Mouse (Mus musculus) midbrain, embryonic 15.5 days (tissue): ENCODE data around the gene Idua. TPM values are rescaled to one million over a fixed set of nuclear protein-coding genes. Genes with fewer than 3 reads are reported as not detected.
"Not testable (repeated sequence)": the region's sequence is repeated elsewhere in the genome, so short reads cannot be mapped to it uniquely, and the experiment has no call there.

ENCODE experiments used
- ATAC-seq: fragments of 200-750 bp; cut with Nextera tagmentation; replicated peaks from 2 replicates; pipeline ENCODE4 v1.8.0; 2017; ENCODE audit warnings: moderate TSS enrichment
- H3K27ac ChIP-seq: fragments of 300-500 bp; sonication (generic); 2 replicates; pipeline ENCODE4 v1.5.1; 2015; ENCODE audit warnings: mild to moderate bottlenecking, inconsistent platforms
- H3K27me3 ChIP-seq: fragments of 300-500 bp; sonication (generic); replicated peaks from 2 replicates; pipeline ENCODE4 v1.6.1; 2015; ENCODE audit warnings: inconsistent platforms
- H3K36me3 ChIP-seq: fragments of 300-500 bp; sonication (generic); replicated peaks from 2 replicates; pipeline ENCODE4 v1.6.1; 2015; ENCODE audit warnings: inconsistent platforms
- H3K4me1 ChIP-seq: fragments of 300-500 bp; sonication (generic); 2 replicates; pipeline ENCODE4 v1.6.1; 2015; ENCODE audit warnings: inconsistent platforms
- H3K4me2 ChIP-seq: fragments of 300-500 bp; sonication (generic); 2 replicates; pipeline ENCODE4 v1.6.1; 2015; ENCODE audit warnings: inconsistent platforms, mild to moderate bottlenecking, moderate library complexity
- H3K4me3 ChIP-seq: fragments of 300-500 bp; sonication (generic); 2 replicates; pipeline ENCODE4 v1.5.1; 2015; ENCODE audit warnings: mild to moderate bottlenecking, inconsistent platforms
- H3K9ac ChIP-seq: fragments of 300-500 bp; sonication (generic); 2 replicates; pipeline ENCODE4 v1.6.1; 2015; ENCODE audit warnings: mild to moderate bottlenecking, inconsistent platforms
- H3K9me3 ChIP-seq: fragments of 300-500 bp; sonication (generic); 2 replicates; pipeline ENCODE4 v1.6.1; 2016; ENCODE audit warnings: inconsistent platforms
- WGBS: fragments of 180-500 bp; shearing (Covaris S2); methylation state at CpG from one replicate; pipeline ENCODE4 v1.1.7; 2015; ENCODE audit warnings: mixed read lengths; 5-methylcytosine and 5-hydroxymethylcytosine counted together
- polyA plus RNA-seq: library from polyadenylated mRNA; unstranded; fragments of >200 nt; fragmentation: Nextera tagmentation; extraction: Ambion mirVana; gene quantifications from 2 replicates; pipeline ENCODE4 v1.2.1, GENCODE M21; 2015

Gene Idua
- polyA plus RNA-seq: 12.1 and 15.9 TPM in 2 replicates

DNA sequence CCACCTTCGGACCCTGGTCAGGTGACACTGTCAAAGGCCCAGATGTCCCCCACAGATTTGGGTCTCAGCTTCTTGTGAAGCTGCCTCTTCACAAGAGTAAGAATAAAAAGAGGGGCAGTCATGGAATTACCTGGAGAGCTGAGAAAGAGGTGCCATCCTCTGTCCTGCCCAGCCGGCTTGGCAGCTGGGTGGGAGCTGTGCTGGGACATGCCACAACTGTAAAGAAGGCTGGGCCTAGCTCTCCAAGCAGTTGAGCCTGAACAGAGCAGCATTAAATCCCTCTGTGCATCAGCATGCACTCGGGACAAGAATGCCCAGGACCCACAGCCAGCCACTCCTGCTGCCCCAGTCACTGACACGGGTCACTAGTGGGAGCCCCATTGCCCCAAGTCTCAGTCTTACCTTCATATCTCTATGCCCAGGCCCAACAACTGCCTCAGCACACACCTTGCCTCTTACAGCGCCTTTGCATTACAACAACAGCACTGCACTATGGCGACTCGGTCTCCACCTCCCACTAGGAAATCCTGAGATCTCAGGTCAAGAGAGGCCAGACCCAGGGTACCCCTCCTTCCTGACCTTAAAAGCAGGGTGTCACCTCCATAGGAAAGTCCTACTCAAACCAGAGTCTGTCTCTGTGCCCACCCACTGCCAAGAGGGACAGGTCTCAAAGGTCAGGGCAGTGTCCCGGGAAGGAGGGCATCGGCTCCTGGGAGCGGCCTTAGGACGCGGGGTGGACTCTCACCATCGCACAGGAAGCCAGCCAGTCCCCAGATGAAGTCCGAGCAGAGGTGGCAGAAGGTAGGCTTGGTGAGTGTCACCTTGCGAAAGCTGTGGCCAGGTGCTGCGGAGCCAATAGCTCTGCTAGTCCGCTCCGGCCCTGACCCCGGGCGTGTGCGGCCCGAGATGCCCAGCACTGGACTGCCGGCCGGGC, at the start of gene Idua:
Gene Idua, plus strand, starts transcription at position 634 of the 934 bp plus-strand sequence.
- peak within 1 kb of the TSS; percentile 88 for H3K9ac ChIP-seq
- peak within 1 kb of the TSS; percentile 54 for H3K27ac ChIP-seq
- 9% methylated on average over 24 of the region's 24 CpGs for WGBS
- peak; percentile 57 for ATAC-seq
- H3K36me3 ChIP-seq: 0 out of 2 replicates have a peak, but pooled peaks cover 3% of the 10 kb centered on the region
- peaks cover 4% of the 10 kb centered on the region; the same call in 1 of the 2 replicates for H3K27me3 ChIP-seq
- H3K4me3 ChIP-seq: peak within 1 kb of the TSS; percentile 76
- H3K4me1 ChIP-seq: peaks cover 31% of the 10 kb centered on the region
- H3K4me2 ChIP-seq: peak within 1 kb of the TSS; percentile 81
- H3K9me3 ChIP-seq: no peaks in the 10 kb centered on the region

DNA sequence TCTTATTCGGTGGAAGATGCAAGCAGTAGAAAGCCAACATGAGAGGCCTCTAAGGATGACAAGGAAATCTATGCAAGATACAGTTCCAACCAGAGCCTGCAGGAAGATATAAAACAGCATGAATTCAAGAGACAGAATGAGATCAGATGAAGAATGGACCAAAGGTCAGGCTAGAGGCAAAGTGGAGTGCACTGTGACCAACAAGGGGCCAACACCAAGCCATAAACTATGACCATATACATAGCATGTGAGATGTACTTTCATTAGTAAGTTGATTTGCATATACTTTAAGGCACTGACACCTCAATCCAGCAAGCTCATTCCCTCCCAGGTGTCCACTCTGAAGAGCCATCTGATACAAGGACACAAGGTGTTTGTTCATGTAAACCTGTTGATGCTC, 49.7 kb upstream of the Idua start:
- WGBS: 97% methylated on average over 1 of the region's 1 CpGs
- H3K9me3 ChIP-seq: no peaks in the 10 kb centered on the region

DNA sequence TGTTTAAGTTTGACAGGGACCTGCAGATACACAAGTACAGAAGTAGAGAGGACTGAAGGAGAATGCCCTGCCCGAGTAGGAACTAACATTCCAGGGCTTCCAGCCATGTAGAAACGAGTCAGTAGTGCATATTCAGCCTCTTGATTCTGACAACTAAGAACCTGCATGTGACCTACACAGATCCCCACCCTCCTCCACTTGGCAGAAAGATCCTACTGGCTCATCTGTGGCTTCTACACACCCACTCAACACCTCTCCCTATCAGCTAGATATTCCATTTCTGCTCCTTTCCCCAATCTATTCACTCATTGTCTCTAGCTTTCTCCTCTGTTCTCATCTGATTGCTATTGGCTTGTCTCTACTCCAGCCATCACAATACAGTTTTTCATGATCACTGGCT, 38.3 kb upstream of the Idua start:
- no peaks in the 10 kb centered on the region; the same call in 1 of the 2 replicates for H3K4me1 ChIP-seq
- H3K27me3 ChIP-seq: no peaks in the 10 kb centered on the region
- no peak for ATAC-seq
- H3K9ac ChIP-seq: no peak overlapping the region
- no peak overlapping the region for H3K4me2 ChIP-seq
- WGBS: 92% methylated on average over 2 of the region's 2 CpGs
- peaks cover 40% of the 10 kb centered on the region for H3K36me3 ChIP-seq
- H3K4me3 ChIP-seq: no peak overlapping the region
- H3K27ac ChIP-seq: no peak overlapping the region
- H3K9me3 ChIP-seq: no peaks in the 10 kb centered on the region

More for the DNA sequence above, 49.7 kb upstream of the Idua start:
- Histone ChIP-seq H3K9ac (no peak overlapping the region), H3K4me3 (no peak overlapping the region), H3K4me2 (no peak overlapping the region), H3K4me1 (no peaks in the 10 kb centered on the region), H3K27ac (no peak overlapping the region), H3K27me3 (no peaks in the 10 kb centered on the region), H3K36me3 (peaks cover 72% of the 10 kb centered on the region)
- no peak for ATAC-seq

DNA sequence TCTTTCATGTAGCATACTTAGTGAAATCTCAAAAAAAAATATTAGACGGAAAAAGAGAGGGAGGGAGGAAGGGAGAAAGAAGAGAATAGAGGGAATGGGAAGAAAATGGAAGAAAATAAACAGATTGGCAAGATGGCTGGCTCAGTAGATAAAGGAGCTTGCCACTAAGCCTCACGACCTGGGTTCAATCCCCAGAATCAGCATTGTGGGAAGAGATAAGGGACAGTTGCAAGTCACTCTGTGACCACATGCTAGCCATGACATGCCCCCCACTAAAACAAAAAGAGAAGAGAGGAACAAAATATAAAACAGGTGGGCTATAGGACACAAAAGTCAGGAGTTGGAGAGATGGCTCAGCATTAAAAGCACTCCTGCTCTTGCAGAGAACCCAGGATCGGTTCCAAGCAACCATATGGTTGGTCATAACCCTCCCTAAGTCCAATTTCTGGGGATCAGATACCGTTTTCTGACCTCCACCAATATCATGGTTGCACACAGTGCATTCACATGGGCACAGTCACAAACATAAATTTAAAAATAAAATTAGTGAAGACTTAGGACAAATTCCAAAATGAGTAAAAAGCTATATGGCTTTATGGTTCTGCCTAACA, 34.0 kb upstream of the Idua start:
- WGBS: 83% methylated on average over 4 of the region's 4 CpGs
- Histone ChIP-seq H3K9ac (no peak overlapping the region), H3K9me3 (no peaks in the 10 kb centered on the region), H3K36me3 (peaks cover 30% of the 10 kb centered on the region), H3K4me3 (no peak overlapping the region), H3K4me1 (peaks cover 27% of the 10 kb centered on the region), H3K27ac (no peak overlapping the region), H3K4me2 (no peak overlapping the region), H3K27me3 (no peaks in the 10 kb centered on the region)
- ATAC-seq: no peak

DNA sequence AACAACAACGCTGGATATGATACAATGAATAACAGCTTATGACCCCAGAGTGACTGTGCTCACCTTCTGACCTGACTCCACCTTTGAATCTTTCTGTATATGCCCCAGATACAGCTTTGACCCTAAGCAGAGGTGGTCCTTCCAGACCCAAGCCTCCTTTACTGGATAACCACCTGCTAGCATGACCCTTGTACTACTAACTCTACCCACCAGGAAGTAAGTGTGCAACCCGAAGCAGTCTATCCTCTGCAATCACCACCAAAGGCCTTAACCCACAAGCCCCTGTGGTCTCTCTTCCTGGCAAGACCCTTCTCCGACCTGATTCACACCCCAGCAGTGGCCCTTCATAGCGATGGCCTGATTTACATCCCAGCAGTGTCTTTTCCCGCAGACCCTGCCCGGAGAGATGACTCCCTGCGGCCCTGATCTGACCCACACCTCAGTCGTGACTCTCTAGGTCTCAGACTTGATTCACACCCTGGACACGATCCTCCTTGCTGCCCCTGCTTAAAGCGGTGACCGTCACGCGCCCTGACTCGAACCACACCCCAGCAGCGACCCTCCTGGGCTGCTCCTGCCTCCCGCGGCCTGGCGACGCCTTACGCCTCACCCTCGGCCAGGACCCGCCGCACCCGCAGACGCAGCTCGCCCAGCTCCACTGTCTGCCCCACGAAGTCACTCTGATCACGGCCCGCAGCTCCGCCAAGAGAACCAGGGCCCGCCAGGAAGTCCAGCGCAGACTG, 31.1 kb upstream of the Idua start:
- Histone ChIP-seq H3K27ac (peak overlapping the region; percentile 91), H3K9me3 (no peaks in the 10 kb centered on the region), H3K36me3 (peaks cover 5% of the 10 kb centered on the region; the same call in 1 of the 2 replicates), H3K9ac (peak overlapping the region; percentile 98), H3K4me3 (peak overlapping the region; percentile 96), H3K4me1 (peaks cover 27% of the 10 kb centered on the region), H3K4me2 (peak overlapping the region; percentile 85), H3K27me3 (no peaks in the 10 kb centered on the region)
- peak; percentile 87 for ATAC-seq
- 2% methylated on average over 32 of the region's 32 CpGs for WGBS

DNA sequence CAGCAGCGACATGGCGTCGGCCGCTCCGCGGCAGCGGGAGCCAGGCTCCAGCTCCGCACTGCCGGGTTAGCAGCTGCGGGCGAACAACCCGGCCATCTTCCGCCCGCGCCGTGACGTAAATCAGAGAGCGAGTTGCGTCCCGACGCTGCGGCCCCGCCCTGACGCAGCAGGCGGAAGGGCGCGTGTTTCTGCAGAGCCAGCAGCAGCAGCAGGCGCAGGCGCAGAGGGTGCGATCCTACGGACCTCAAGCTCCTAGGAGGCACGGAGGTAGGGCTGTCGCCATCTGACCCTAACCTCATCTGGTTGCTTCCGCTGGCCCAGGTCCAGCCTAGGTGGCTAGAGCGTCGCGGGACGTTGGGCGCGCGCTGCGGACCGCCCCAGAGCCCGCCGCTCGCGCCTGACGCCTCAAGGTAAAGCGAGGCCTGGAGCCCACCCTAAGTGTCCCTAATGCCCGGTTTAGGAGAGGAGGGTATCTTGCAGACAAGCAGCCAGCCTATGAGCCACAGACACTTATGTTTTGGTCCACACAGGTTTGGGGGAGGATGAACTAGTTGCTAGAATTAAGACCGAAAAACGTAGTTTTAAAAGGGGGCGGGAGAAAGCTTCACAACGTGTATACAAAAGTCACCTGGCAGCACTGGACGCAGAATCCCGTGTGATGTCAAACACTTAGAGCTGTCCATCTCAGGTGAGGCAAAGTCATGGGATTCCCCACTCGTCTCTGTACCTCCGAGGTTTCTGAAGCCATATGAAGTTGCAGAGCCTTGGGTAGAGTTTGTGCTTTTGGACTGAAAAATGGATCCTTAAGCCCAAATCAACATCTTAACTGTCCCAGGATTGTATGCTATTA, 30.3 kb upstream of the Idua start, which contains the start of the genes Gak and Tmem175:
Gene Gak, minus strand, starts transcription at position 122 of the 850 bp plus-strand sequence.
Gene Tmem175, plus strand, starts transcription at position 137 of the 850 bp plus-strand sequence.
- Histone ChIP-seq H3K9me3 (no peaks in the 10 kb centered on the region), H3K4me2 (peak within 1 kb of the TSS; percentile 85), H3K27ac (peak within 1 kb of the TSS; percentile 91), H3K4me1 (peaks cover 27% of the 10 kb centered on the region), H3K4me3 (peak within 1 kb of the TSS; percentile 96), H3K9ac (peak within 1 kb of the TSS; percentile 98), H3K27me3 (no peaks in the 10 kb centered on the region), H3K36me3 (no peaks in the 10 kb centered on the region)
- ATAC-seq: peak; percentile 97
- under 1% methylated on average over 58 of the region's 58 CpGs for WGBS

DNA sequence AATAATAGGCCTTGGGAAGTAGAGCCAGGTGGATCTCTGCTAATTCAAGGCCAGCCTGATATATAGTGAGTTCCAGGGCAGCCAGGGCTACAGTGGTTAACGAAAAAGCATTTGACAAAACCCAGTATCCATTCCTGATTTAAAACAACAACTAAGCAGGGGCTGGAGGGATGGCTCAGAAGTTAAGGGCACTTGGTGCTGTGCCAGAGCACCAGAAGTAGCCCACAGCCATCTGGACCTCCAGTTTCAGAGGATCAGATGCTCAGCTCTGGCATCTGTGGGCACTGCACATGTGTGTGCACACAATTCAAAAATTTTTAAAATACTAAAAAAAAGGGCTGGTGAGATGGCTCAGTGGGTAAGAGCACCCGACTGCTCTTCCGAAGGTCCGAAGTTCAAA, 26.5 kb upstream of the Idua start:
- H3K4me2 ChIP-seq: no peak overlapping the region
- ATAC-seq: no peak
- no peak overlapping the region for H3K27ac ChIP-seq
- H3K9ac ChIP-seq: no peak overlapping the region
- H3K4me3 ChIP-seq: no peak overlapping the region
- 88% methylated on average over 4 of the region's 4 CpGs for WGBS
- H3K27me3 ChIP-seq: no peaks in the 10 kb centered on the region
- peaks cover 9% of the 10 kb centered on the region for H3K4me1 ChIP-seq
- H3K36me3 ChIP-seq: no peaks in the 10 kb centered on the region
- no peaks in the 10 kb centered on the region for H3K9me3 ChIP-seq

DNA sequence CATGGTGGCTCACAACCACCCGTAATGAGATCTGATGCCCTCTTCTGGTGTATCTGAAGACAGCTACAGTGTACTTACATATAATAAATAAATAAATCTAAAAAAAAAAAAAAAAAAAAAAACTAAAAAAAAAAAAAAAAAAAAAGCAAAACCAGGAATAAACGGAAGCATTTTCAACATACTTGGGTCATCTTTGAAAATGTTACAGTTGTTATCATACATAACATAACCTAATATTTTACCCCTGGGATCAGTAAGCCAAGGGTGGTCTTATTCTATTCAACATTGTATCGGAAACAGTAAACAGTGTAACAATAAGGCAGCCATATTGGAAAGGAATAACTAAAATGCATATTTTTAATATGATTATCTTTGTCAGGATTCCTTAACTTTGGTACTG, 26.0 kb upstream of the Idua start:
- not testable (repeated sequence) for H3K27me3 ChIP-seq, H3K4me3 ChIP-seq, H3K9me3 ChIP-seq, ATAC-seq, H3K36me3 ChIP-seq, H3K9ac ChIP-seq, H3K4me2 ChIP-seq, H3K27ac ChIP-seq, H3K4me1 ChIP-seq
- WGBS: 92% methylated on average over 2 of the region's 3 CpGs

DNA sequence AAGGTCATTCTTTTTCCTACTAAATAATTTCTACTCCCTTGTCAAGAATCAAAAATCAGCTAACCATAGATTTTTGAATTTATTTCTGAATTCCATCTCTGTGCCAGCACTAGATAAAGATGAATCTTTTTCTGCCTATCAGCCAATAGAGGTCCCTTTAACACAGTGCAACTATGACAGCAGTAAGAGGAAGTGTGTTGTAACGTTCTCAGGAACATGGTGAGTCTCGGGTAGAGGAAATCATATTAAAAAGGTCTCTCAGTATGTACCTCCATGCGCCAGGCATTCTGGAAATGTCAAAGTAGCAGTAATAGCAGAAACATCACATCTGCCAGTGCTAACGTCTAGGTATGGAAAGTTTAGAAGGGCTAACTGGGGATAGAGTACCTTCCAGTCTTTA, 24.0 kb upstream of the Idua start:
- ATAC-seq: no peak
- no peak overlapping the region for H3K4me2 ChIP-seq
- WGBS: 78% methylated on average over 4 of the region's 4 CpGs
- H3K9me3 ChIP-seq: no peaks in the 10 kb centered on the region
- H3K9ac ChIP-seq: no peak overlapping the region
- no peaks in the 10 kb centered on the region for H3K4me1 ChIP-seq
- H3K27me3 ChIP-seq: no peaks in the 10 kb centered on the region
- H3K4me3 ChIP-seq: no peak overlapping the region
- H3K36me3 ChIP-seq: no peaks in the 10 kb centered on the region
- H3K27ac ChIP-seq: no peak overlapping the region

DNA sequence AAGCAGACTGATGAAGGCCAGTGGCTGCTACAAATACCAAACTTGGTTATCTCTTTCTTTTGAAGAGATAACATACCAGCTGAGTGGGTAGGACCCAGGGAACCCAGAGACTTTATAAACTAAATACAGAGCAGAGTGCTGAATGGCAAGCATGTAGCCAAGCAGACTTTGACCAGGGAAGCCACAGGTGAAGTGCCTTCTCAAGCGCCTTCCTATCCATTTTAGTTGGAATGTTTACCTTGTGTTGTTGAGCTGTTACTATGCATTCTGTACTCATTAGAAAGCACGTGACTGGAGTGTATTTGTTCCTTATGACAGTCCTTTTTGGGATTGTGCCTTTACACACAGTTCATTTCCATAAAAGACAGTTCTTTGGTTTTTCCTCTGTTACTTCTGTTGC, 16.5 kb upstream of the Idua start:
- H3K4me1 ChIP-seq: no peaks in the 10 kb centered on the region
- WGBS: 85% methylated on average over 2 of the region's 2 CpGs
- H3K4me2 ChIP-seq: no peak overlapping the region
- no peak overlapping the region for H3K27ac ChIP-seq
- H3K4me3 ChIP-seq: no peak overlapping the region
- ATAC-seq: no peak
- no peak overlapping the region for H3K9ac ChIP-seq
- H3K36me3 ChIP-seq: 0 out of 2 replicates have a peak, but pooled peaks cover 8% of the 10 kb centered on the region
- no peaks in the 10 kb centered on the region for H3K27me3 ChIP-seq
- H3K9me3 ChIP-seq: no peaks in the 10 kb centered on the region

DNA sequence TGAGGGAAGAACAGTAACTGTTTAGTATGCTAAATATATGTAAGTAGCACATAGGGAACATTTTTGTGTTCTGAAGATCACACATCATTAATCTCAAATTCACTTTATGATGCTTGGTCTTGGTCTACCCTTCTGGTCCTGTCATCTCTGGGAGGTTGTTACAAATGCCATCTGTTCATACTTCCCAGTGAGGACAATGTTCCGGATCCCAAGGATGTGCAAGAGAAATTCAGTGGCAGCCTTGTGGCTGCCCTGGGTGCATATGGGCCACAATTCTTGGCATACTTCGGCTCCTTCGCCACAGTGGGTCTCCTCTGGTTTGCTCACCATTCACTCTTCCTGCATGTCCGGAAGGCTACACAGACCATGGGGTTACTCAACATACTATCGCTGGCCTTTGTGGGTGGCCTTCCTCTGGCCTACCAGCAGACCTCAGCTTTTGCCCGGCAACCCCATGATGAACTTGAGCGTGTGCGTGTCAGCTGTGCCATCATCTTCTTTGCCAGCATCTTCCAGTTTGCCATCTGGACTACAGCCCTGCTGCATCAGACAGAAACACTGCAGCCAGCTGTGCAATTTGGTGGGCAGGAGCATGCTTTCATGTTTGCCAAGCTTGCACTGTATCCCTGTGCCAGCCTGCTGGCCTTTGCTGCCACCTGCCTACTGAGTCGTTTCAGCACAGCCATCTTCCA, 14.3 kb upstream of the Idua start:
- no peak for ATAC-seq
- H3K4me3 ChIP-seq: no peak overlapping the region
- no peak overlapping the region for H3K9ac ChIP-seq
- no peak overlapping the region for H3K27ac ChIP-seq
- no peaks in the 10 kb centered on the region for H3K9me3 ChIP-seq
- H3K4me1 ChIP-seq: no peaks in the 10 kb centered on the region
- H3K27me3 ChIP-seq: no peaks in the 10 kb centered on the region
- H3K36me3 ChIP-seq: peaks cover 15% of the 10 kb centered on the region; the same call in 1 of the 2 replicates
- no peak overlapping the region for H3K4me2 ChIP-seq
- 90% methylated on average over 9 of the region's 9 CpGs for WGBS
